Mouse (Mus musculus) G1E (cell line): ENCODE results near the gene Zdhhc4.

Experiments
- CTCF ChIP-seq: IDR thresholded peaks from 2 replicates; pipeline ENCODE4 v1.5.1; 2012; ENCODE audit warnings: low read depth, low read length, inconsistent platforms, mixed read lengths
- GATA1 ChIP-seq: IDR thresholded peaks from 2 replicates; pipeline ENCODE4 v1.6.1; 2012; ENCODE audit warnings: borderline replicate concordance, low read length, inconsistent platforms, mixed read lengths
- POLR2AphosphoS5 ChIP-seq: IDR thresholded peaks from 2 replicates; pipeline ENCODE4 v1.6.1; 2012; ENCODE audit warnings: low read depth, low read length, inconsistent platforms; ENCODE audit not compliant: insufficient replicate concordance

- TF ChIP-seq CTCF (no peak), POLR2AphosphoS5 (no peak), GATA1 (no peak)
Observed at GRCm38 (mm10) chr5:143314183-143314729, 14.8 kb downstream of the Zdhhc4 start.
